Mouse (Mus musculus): Measurements from ENCODE around the gene Sgip1. TPM values are rescaled to one million over a fixed set of nuclear protein-coding genes. Genes with fewer than 3 reads are reported as not detected.

Gene Sgip1
- polyA plus RNA-seq, 1 experiment from 2014 or later, result 75.2 TPM

DNA sequence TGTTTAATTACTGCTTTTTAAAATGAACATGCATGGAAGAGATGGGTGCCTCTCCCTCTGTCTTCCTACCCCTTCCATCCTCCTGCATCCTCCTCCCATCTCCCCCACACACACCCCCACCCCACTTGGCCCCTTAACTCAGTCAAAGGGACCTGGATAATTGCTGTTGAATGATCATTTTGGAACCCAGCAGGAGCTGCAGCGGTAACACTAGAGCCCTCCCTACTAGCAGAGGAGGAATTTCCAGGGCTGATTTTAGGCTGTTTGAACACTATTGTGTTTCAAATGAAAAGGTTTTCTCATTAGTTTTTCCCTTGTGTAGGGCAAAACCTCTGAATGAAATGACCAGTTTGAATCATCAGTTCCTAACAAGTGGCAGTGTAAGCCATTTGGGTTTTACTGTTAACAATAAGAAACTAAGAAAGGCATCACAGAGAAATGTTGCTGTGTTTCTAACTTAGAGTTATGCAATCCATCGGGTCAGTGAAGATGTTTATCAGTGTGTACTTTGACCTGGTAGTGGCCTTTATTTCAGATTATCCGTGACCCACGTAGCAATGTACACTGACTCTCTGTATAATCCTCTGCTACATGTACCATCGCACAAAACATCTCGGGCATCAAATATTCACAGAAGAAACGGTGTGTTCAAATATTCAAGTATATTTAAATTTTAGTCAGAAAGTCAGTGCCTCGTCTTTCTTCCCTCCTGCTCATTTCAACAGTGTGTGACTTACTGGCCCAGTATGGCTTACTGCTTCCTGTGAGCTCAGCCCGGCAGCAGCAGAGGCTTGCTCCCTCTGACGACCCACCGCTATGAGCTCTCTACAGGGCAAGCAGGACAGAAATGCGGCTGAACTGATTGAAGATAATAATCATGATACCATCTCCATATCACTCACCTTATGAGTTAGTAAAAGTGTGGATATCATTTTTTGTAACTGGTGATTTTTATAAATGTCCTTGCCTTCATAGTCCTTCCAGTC lies 235.5 kb downstream of the Sgip1 start:
- H3K27me3 ChIP-seq (replicated peaks), result peaks cover 8% of the 10 kb centered on the region; the same call in 1 of the 2 replicates
- H3K36me3 ChIP-seq (replicated peaks), result no peaks in the 10 kb centered on the region
- H3K9ac ChIP-seq, result no peak overlapping the region
- 16% methylated on average over 12 of the region's 12 CpGs for WGBS
- H3K27ac ChIP-seq, result no peak overlapping the region
- no peak overlapping the region for H3K4me3 ChIP-seq
- no peak overlapping the region for H3K4me2 ChIP-seq
- no peaks in the 10 kb centered on the region for H3K9me3 ChIP-seq
- no peak for ATAC-seq (replicated peaks)
- H3K4me1 ChIP-seq, result peaks cover 17% of the 10 kb centered on the region

GRCm38 (mm10) chr4:102977778-102978321 lies 236.8 kb downstream of the Sgip1 start:
- Histone ChIP-seq H3K36me3 (replicated peaks) (no peaks in the 10 kb centered on the region), H3K27me3 (replicated peaks) (peaks cover 8% of the 10 kb centered on the region; the same call in 1 of the 2 replicates), H3K9me3 (no peaks in the 10 kb centered on the region), H3K9ac (no peak overlapping the region), H3K4me3 (peak overlapping the region; percentile 12), H3K27ac (no peak overlapping the region), H3K4me2 (peak overlapping the region; percentile 55), H3K4me1 (peaks cover 17% of the 10 kb centered on the region)
- WGBS, result 13% methylated on average over 16 of the region's 16 CpGs
- 0 out of 2 replicates have a peak, but pooled peaks have one; percentile 11 for ATAC-seq (replicated peaks)

DNA sequence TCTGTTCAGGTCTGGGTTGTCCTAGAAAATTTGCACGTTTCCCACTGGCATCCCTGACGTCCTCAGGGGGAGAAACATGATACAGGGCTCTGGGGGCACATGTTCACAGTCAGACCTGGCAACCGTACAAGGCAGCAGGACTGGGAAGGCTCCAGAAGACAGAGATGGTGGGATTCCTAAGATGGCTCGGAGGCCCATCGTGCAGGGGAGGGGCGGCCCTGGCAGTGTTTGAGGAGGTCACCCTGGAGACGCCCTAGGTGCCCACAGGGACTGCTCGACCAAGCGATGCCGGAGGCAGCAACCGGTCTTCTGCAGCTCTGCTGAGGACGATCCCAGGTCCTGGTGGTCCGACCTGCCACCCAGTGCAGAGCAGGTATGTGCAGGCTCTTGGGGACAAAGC lies 237.3 kb downstream of the Sgip1 start, which contains the start of gene Tctex1d1:
TSS of gene Tctex1d1 (plus strand) at position 167 of the 400 bp plus-strand sequence.
- H3K9ac ChIP-seq, result no peak within 1 kb of the TSS
- 2% methylated on average over 13 of the region's 13 CpGs for WGBS
- peak; percentile 70 for ATAC-seq (replicated peaks)
- no peak within 1 kb of the TSS for H3K27ac ChIP-seq
- peaks cover 8% of the 10 kb centered on the region; the same call in 1 of the 2 replicates for H3K27me3 ChIP-seq (replicated peaks)
- H3K4me2 ChIP-seq, result peak within 1 kb of the TSS; percentile 55
- H3K36me3 ChIP-seq (replicated peaks), result no peaks in the 10 kb centered on the region
- peaks cover 17% of the 10 kb centered on the region for H3K4me1 ChIP-seq
- H3K4me3 ChIP-seq, result peak within 1 kb of the TSS; percentile 25
- no peaks in the 10 kb centered on the region for H3K9me3 ChIP-seq

DNA sequence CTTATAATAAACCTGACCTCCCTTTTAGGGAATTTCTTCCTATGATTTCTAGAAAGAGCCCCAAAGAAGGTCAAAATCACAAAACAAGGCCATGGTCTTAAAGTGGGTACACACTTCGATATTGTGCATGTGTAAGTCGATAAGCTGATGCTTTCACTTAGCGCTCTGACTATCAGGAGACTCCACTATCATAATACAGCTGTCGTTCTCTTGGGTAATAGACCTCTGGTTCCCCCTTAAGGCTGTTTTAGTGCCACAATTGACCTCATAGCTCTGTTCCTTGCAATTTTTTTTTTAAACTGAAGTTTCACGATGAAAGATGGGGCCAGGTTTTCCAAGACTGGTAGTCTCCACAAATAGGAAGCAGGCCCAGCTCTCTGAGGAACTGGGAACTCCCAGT lies 238.3 kb downstream of the Sgip1 start:
- Histone ChIP-seq H3K9ac (no peak overlapping the region), H3K4me3 (no peak overlapping the region), H3K36me3 (replicated peaks) (no peaks in the 10 kb centered on the region), H3K9me3 (no peaks in the 10 kb centered on the region), H3K4me2 (no peak overlapping the region; the same call in 1 of the 2 replicates), H3K27me3 (replicated peaks) (peaks cover 8% of the 10 kb centered on the region; the same call in 1 of the 2 replicates), H3K27ac (no peak overlapping the region), H3K4me1 (peaks cover 17% of the 10 kb centered on the region)
- 59% methylated on average over 5 of the region's 5 CpGs for WGBS
- ATAC-seq (replicated peaks), result no peak

- no peaks in the 10 kb centered on the region for H3K36me3 ChIP-seq (replicated peaks)
- no peak overlapping the region for H3K4me3 ChIP-seq
- no peaks in the 10 kb centered on the region for H3K9me3 ChIP-seq
- 88% methylated on average over 8 of the region's 8 CpGs for WGBS
- H3K27me3 ChIP-seq (replicated peaks), result 0 out of 2 replicates have a peak, but pooled peaks cover 5% of the 10 kb centered on the region
- H3K9ac ChIP-seq, result no peak overlapping the region
- no peak overlapping the region for H3K4me2 ChIP-seq
- H3K27ac ChIP-seq, result no peak overlapping the region
- peaks cover 14% of the 10 kb centered on the region for H3K4me1 ChIP-seq
- ATAC-seq (replicated peaks), result no peak
Measured at GRCm38 (mm10) chr4:102981709-102982108, 240.6 kb downstream of the Sgip1 start.

GRCm38 (mm10) chr4:102986173-102986572 lies 245.1 kb downstream of the Sgip1 start:
- Histone ChIP-seq H3K4me2 (no peak overlapping the region), H3K4me1 (no peaks in the 10 kb centered on the region)
- 76% methylated on average over 7 of the region's 7 CpGs for WGBS

GRCm38 (mm10) chr4:102986917-102987316 lies 245.8 kb downstream of the Sgip1 start:
- Histone ChIP-seq H3K4me2 (no peak overlapping the region), H3K36me3 (replicated peaks) (no peaks in the 10 kb centered on the region), H3K4me1 (no peaks in the 10 kb centered on the region), H3K9me3 (no peaks in the 10 kb centered on the region), H3K27me3 (replicated peaks) (no peaks in the 10 kb centered on the region), H3K9ac (no peak overlapping the region), H3K4me3 (no peak overlapping the region), H3K27ac (no peak overlapping the region)
- ATAC-seq (replicated peaks), result peak; percentile 83
- WGBS, result 1% methylated on average over 2 of the region's 2 CpGs

More at GRCm38 (mm10) chr4:102986173-102986572, 245.1 kb downstream of the Sgip1 start:
- Histone ChIP-seq H3K9me3 (no peaks in the 10 kb centered on the region), H3K27me3 (replicated peaks) (no peaks in the 10 kb centered on the region), H3K9ac (no peak overlapping the region), H3K4me3 (no peak overlapping the region), H3K27ac (no peak overlapping the region), H3K36me3 (replicated peaks) (no peaks in the 10 kb centered on the region)
- no peak for ATAC-seq (replicated peaks)

DNA sequence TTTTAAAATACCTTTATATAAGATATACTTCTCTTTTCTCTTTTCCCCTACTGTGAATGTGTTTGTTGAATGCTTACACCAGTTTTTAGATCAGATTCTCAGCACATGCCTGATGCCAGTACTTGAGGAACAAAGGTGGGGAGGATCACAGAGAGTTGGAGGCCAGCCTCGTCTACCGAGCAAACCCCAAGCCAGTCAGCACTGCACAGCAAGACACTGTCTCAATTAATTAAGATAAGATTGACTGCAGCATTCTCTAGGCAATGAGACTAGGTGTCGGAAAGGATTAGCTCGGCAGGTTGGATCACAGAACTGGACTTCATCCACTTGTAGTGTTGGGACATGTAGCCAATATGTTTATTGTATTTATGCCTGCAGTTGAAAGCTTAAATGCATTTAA lies 246.2 kb downstream of the Sgip1 start:
- Histone ChIP-seq H3K9ac (no peak overlapping the region), H3K4me3 (no peak overlapping the region), H3K36me3 (replicated peaks) (no peaks in the 10 kb centered on the region), H3K27ac (no peak overlapping the region), H3K4me1 (no peaks in the 10 kb centered on the region), H3K9me3 (no peaks in the 10 kb centered on the region), H3K27me3 (replicated peaks) (no peaks in the 10 kb centered on the region), H3K4me2 (no peak overlapping the region)
- WGBS, result 23% methylated on average over 4 of the region's 4 CpGs
- ATAC-seq (replicated peaks), result peak; percentile 78

DNA sequence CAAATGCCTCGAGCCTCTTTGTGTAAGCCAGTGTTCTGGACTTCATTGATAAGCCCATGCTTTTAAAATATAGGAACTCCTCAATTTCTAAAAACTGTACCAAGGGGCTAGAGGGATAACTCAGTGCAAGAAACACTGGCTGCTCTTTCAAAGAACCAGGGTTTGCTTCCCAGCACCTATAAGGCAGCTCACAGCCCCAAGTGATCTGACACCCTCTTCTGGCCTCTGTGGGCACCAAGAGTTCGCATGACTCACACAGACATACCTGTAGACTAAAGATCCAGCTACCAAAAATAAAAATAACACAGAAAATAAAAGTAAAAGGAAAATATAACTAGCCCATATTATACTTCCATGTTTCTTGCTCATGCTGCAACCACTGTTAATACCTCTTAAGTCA lies 246.7 kb downstream of the Sgip1 start:
- no peak overlapping the region for H3K4me2 ChIP-seq
- no peaks in the 10 kb centered on the region for H3K36me3 ChIP-seq (replicated peaks)
- H3K4me1 ChIP-seq, result no peaks in the 10 kb centered on the region
- H3K9ac ChIP-seq, result no peak overlapping the region
- H3K27ac ChIP-seq, result no peak overlapping the region
- 0 out of 2 replicates have a peak, but pooled peaks have one; percentile 20 for ATAC-seq (replicated peaks)
- 66% methylated on average over 2 of the region's 2 CpGs for WGBS
- H3K9me3 ChIP-seq, result no peaks in the 10 kb centered on the region
- no peaks in the 10 kb centered on the region for H3K27me3 ChIP-seq (replicated peaks)
- no peak overlapping the region for H3K4me3 ChIP-seq

DNA sequence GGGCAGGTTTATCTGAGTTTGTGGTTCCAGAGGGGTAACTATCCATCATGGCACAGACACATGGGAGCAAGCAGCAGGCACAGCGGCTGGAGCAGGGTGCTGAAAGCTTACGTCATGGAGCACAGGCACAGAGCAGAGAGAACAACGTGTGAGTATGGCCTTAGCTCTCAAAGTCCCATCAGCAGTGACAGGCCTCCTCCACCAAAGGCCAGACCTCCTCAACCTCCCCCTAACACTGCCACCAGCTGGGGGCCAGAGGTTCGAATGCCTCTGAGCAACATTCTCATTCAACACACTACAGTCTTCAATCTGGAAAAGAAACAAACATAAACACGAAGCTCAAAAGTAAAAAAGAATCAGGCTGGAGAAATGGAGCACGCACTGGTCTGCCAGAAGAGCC lies 247.4 kb downstream of the Sgip1 start:
- Histone ChIP-seq H3K9ac (no peak overlapping the region), H3K4me3 (no peak overlapping the region), H3K4me2 (no peak overlapping the region), H3K4me1 (no peaks in the 10 kb centered on the region), H3K9me3 (no peaks in the 10 kb centered on the region), H3K27me3 (replicated peaks) (no peaks in the 10 kb centered on the region), H3K27ac (no peak overlapping the region), H3K36me3 (replicated peaks) (no peaks in the 10 kb centered on the region)
- 79% methylated on average over 6 of the region's 6 CpGs for WGBS
- ATAC-seq (replicated peaks), result no peak

GRCm38 (mm10) chr4:102989391-102989790 lies 248.3 kb downstream of the Sgip1 start:
- Histone ChIP-seq H3K27ac (no peak overlapping the region), H3K9me3 (no peaks in the 10 kb centered on the region), H3K4me2 (no peak overlapping the region), H3K36me3 (replicated peaks) (no peaks in the 10 kb centered on the region), H3K27me3 (replicated peaks) (no peaks in the 10 kb centered on the region), H3K4me3 (no peak overlapping the region), H3K4me1 (no peaks in the 10 kb centered on the region), H3K9ac (no peak overlapping the region)
- 75% methylated on average over 5 of the region's 5 CpGs for WGBS
- no peak for ATAC-seq (replicated peaks)

DNA sequence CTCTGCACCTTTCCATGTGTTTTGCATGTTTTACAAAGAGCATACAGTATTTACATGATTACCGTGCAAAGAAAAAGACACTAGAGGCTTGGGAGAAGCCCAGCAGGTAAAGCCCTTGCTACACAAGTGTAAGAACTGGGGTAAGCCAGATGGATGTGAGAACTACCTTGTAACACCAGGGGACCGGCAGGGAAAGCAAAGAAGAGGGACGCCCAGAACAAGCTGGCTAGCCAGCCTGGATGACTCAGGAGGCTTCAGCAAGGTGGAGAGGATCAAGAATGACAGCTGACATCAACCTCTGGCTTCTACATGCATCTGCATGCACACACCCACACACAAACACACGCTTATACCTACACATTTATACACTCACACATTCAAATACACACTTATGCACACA lies 248.9 kb downstream of the Sgip1 start:
- no peaks in the 10 kb centered on the region for H3K9me3 ChIP-seq
- H3K27me3 ChIP-seq (replicated peaks), result no peaks in the 10 kb centered on the region
- H3K27ac ChIP-seq, result no peak overlapping the region
- ATAC-seq (replicated peaks), result no peak
- H3K4me3 ChIP-seq, result no peak overlapping the region
- no peaks in the 10 kb centered on the region for H3K36me3 ChIP-seq (replicated peaks)
- no peak overlapping the region for H3K9ac ChIP-seq
- H3K4me1 ChIP-seq, result no peaks in the 10 kb centered on the region
- 82% methylated on average over 4 of the region's 4 CpGs for WGBS
- H3K4me2 ChIP-seq, result no peak overlapping the region
